Comparison of ENCODE assay signal across 22 mouse cellular contexts in the genomic region with DNA sequence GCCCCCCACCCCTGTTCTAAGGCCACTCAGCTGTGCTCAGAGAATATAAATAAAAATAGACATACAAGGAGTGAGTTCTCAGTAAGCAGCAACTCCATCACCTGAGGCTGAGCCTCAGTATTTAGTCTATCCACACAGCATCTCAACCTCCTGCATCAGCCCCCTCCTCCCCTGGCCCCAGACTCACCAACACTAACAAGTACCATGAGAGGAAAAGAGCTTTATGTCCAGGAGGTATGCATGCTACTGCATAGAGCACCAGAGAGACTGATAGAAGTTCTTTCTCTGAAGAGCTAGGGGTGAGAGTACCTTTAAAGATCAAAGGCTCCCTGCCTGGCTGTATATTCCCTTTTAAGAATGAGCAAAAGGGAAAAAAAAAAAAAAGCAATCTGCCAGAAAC.
DNase-seq lines count a peak whose midpoint lies in the region; ATAC-seq and TF ChIP-seq lines count a peak whose summit lies in the region.
"Had no signal": no experiment of that assay in that cellular context is flagged by ENCODE, and none has a peak within 500 bp of the region (broad histone marks: within the 10 kb centered on the region; RNA-seq: fewer than 3 reads in every experiment).

No protein-coding gene starts in this region.

- H3K9me3 ChIP-seq in limb, embryonic 13.5 days: no peaks in the 10 kb centered on the region
- H3K9me3 ChIP-seq in limb, embryonic 10.5 days (replicated peaks): no peaks in the 10 kb centered on the region
- no peaks in the 10 kb centered on the region for H3K9me3 ChIP-seq in limb, embryonic 15.5 days
- no peaks in the 10 kb centered on the region for H3K9me3 ChIP-seq in neural tube, embryonic 14.5 days (ENCODE audit: control insufficient read depth, low read length)
- no peaks in the 10 kb centered on the region for H3K9me3 ChIP-seq in liver, embryonic 11.5 days (ENCODE audit: control insufficient read depth, low read length)
- H3K9me3 ChIP-seq: embryonic facial prominence, embryonic 12.5 days; forebrain, embryonic 15.5 days; heart, embryonic 10.5 days; heart, embryonic 15.5 days; hindbrain, embryonic 15.5 days had no signal

- H3K4me1 ChIP-seq in limb, embryonic 13.5 days: peaks cover 20% of the 10 kb centered on the region
- H3K4me1 ChIP-seq in limb, embryonic 10.5 days: 0 out of 2 replicates have a peak, but pooled peaks cover 8% of the 10 kb centered on the region
- peaks cover 19% of the 10 kb centered on the region for H3K4me1 ChIP-seq in limb, embryonic 15.5 days
- no peaks in the 10 kb centered on the region for H3K4me1 ChIP-seq in neural tube, embryonic 14.5 days (ENCODE audit: control insufficient read depth, insufficient read depth, low read length)
- H3K4me1 ChIP-seq in liver, embryonic 11.5 days (replicated peaks; ENCODE audit: control insufficient read depth, insufficient read depth, low read length): no peaks in the 10 kb centered on the region
- H3K4me1 ChIP-seq: embryonic facial prominence, embryonic 12.5 days; forebrain, embryonic 15.5 days; heart, embryonic 10.5 days; heart, embryonic 15.5 days had no signal

- no peak for TF ChIP-seq CTCF in brain, embryonic 14.5 days (IDR thresholded peaks at IDR 0.05; ENCODE audit: borderline replicate concordance, extremely low read depth, insufficient read depth, insufficient read length)

- H3K27ac ChIP-seq in limb, embryonic 13.5 days: peak overlapping the region; percentile 65; the same call in 1 of the 2 replicates
- no peak overlapping the region for H3K27ac ChIP-seq in limb, embryonic 10.5 days
- H3K27ac ChIP-seq in limb, embryonic 15.5 days: peak overlapping the region; percentile 61
- 0 out of 2 replicates have a peak overlapping the region, but pooled peaks have one; percentile 10 for H3K27ac ChIP-seq in neural tube, embryonic 14.5 days (ENCODE audit: low read depth, low read length)
- H3K27ac ChIP-seq in liver, embryonic 11.5 days (ENCODE audit: low read depth, low read length): no peak overlapping the region
- H3K27ac ChIP-seq: embryonic facial prominence, embryonic 12.5 days; forebrain, embryonic 15.5 days; heart, embryonic 10.5 days; heart, embryonic 15.5 days; hindbrain, embryonic 15.5 days had no signal

- ATAC-seq in limb, embryonic 13.5 days (ENCODE audit: low FRiP score, low read depth): peak; percentile 62
- ATAC-seq in limb, embryonic 15.5 days (ENCODE audit: insufficient number of reproducible peaks, low FRiP score, low TSS enrichment, low read depth): no peak
- no peak for ATAC-seq in neural tube, embryonic 14.5 days (ENCODE audit: low read depth)
- no peak for ATAC-seq in liver, embryonic 11.5 days (replicated peaks; ENCODE audit: low FRiP score)
- no peak for ATAC-seq in activated CD4-positive, CD25-positive, alpha-beta regulatory T cell, adult 4 months
- ATAC-seq: forebrain, embryonic 15.5 days; Patski had no signal

- no peak for DNase-seq in limb, embryonic 10.5 days (ENCODE audit: low spot score)
- DNase-seq in brain, embryonic 14.5 days (ENCODE audit: low read depth): peak; percentile 47
- DNase-seq in liver, embryonic 11.5 days (ENCODE audit: low spot score): no peak
- DNase-seq: adrenal gland, adult 2 months; adrenal gland, postnatal 25 days; cerebellum, adult 11 months; cerebellum, adult 8-10 months; cerebellum, postnatal 25 days; gastrocnemius, postnatal 36 days; heart, adult 18-20 months; heart, postnatal 14 days had no signal

- H3K4me2 ChIP-seq in limb, embryonic 13.5 days (replicated peaks): no peak overlapping the region
- no peak overlapping the region for H3K4me2 ChIP-seq in limb, embryonic 15.5 days
- no peak overlapping the region for H3K4me2 ChIP-seq in neural tube, embryonic 14.5 days (ENCODE audit: low read depth, low read length)
- no peak overlapping the region for H3K4me2 ChIP-seq in liver, embryonic 11.5 days
- H3K4me2 ChIP-seq: embryonic facial prominence, embryonic 12.5 days; forebrain, embryonic 15.5 days; heart, embryonic 15.5 days; hindbrain, embryonic 15.5 days had no signal

- no peak overlapping the region for H3K9ac ChIP-seq in limb, embryonic 13.5 days
- no peak overlapping the region for H3K9ac ChIP-seq in limb, embryonic 15.5 days
- no peak overlapping the region for H3K9ac ChIP-seq in neural tube, embryonic 14.5 days (replicated peaks; ENCODE audit: low read depth, low read length)
- H3K9ac ChIP-seq in liver, embryonic 11.5 days (ENCODE audit: low read depth, low read length): no peak overlapping the region
- H3K9ac ChIP-seq: embryonic facial prominence, embryonic 12.5 days; forebrain, embryonic 15.5 days; heart, embryonic 15.5 days; hindbrain, embryonic 15.5 days had no signal

- TF ChIP-seq POLR2A in brain, embryonic 14.5 days (IDR thresholded peaks at IDR 0.05; ENCODE audit: borderline replicate concordance, extremely low read depth, insufficient read depth, insufficient read length, poor library complexity, severe bottlenecking): no peak

- no peaks in the 10 kb centered on the region for H3K36me3 ChIP-seq in limb, embryonic 13.5 days
- no peaks in the 10 kb centered on the region for H3K36me3 ChIP-seq in limb, embryonic 10.5 days
- H3K36me3 ChIP-seq in limb, embryonic 15.5 days: no peaks in the 10 kb centered on the region
- no peaks in the 10 kb centered on the region for H3K36me3 ChIP-seq in neural tube, embryonic 14.5 days (ENCODE audit: control insufficient read depth, insufficient read depth, low read length)
- no peaks in the 10 kb centered on the region for H3K36me3 ChIP-seq in liver, embryonic 11.5 days (ENCODE audit: control insufficient read depth, insufficient read depth, low read length)
- H3K36me3 ChIP-seq: embryonic facial prominence, embryonic 12.5 days; forebrain, embryonic 15.5 days; heart, embryonic 10.5 days; heart, embryonic 15.5 days; hindbrain, embryonic 15.5 days had no signal

- H3K4me3 ChIP-seq in limb, embryonic 13.5 days: no peak overlapping the region
- H3K4me3 ChIP-seq in limb, embryonic 10.5 days: no peak overlapping the region
- H3K4me3 ChIP-seq in limb, embryonic 15.5 days: no peak overlapping the region
- no peak overlapping the region for H3K4me3 ChIP-seq in neural tube, embryonic 14.5 days (ENCODE audit: low read depth, low read length)
- no peak overlapping the region for H3K4me3 ChIP-seq in liver, embryonic 11.5 days (ENCODE audit: low read depth, low read length)
- H3K4me3 ChIP-seq: embryonic facial prominence, embryonic 12.5 days; forebrain, embryonic 15.5 days; heart, embryonic 10.5 days; heart, embryonic 15.5 days; hindbrain, embryonic 15.5 days had no signal

- H3K27me3 ChIP-seq in limb, embryonic 13.5 days: no peaks in the 10 kb centered on the region
- no peaks in the 10 kb centered on the region for H3K27me3 ChIP-seq in limb, embryonic 10.5 days (ENCODE audit: low read depth, poor library complexity, severe bottlenecking)
- no peaks in the 10 kb centered on the region for H3K27me3 ChIP-seq in limb, embryonic 15.5 days
- H3K27me3 ChIP-seq in neural tube, embryonic 14.5 days (ENCODE audit: control insufficient read depth, insufficient read depth, low read length): no peaks in the 10 kb centered on the region
- H3K27me3 ChIP-seq in liver, embryonic 11.5 days (replicated peaks; ENCODE audit: control insufficient read depth, insufficient read depth, low read length): no peaks in the 10 kb centered on the region
- H3K27me3 ChIP-seq: CH12.LX; embryonic facial prominence, embryonic 12.5 days; forebrain, embryonic 15.5 days; heart, embryonic 15.5 days; hindbrain, embryonic 15.5 days; Patski had no signal

Comparison
In these comparisons a context has a peak if more than half of its experiments do, and no peak if none do; other contexts are left out.
1. H3K27ac ChIP-seq: peak in limb, embryonic 13.5 days (single experiment), limb, embryonic 15.5 days (single experiment) and neural tube, embryonic 14.5 days (single experiment); none in limb, embryonic 10.5 days (single experiment) and liver, embryonic 11.5 days (single experiment).